Mouse (Mus musculus): ENCODE measurements around the gene Ccr10.

GRCm38 (mm10) chr11:101143338-101144225, 31.7 kb downstream of the Ccr10 start:
- no peak for TF ChIP-seq GATA1 (IDR thresholded peaks at IDR 0.05; ENCODE audit: low read length)
- TF ChIP-seq TAL1 (IDR thresholded peaks at IDR 0.05; ENCODE audit: low read length): no peak

Measured in erythroblast, embryonic 14.5 days (primary cell).